Mouse (Mus musculus) T-helper 1 cell (primary cell): ENCODE measurements at regions not wholly inside any gene's neighbourhood (a gene's known extent, or its start where the extent isn't known, plus 50 kb on each side); places are given as distances from the start of the nearest gene placed in this dataset.

Experiments
- in situ Hi-C: fragments of 300-600 bp; cut with MboI, MseI; formaldehyde crosslinking; loops from one replicate; pipeline ENCODE4 v1.15.1; 2025; ENCODE audit warnings: high pct_unique_total_duplicates

- in situ Hi-C loops: loop anchor here (5.0 to 25.0 kb wide), 2 partner anchors 241 to 561 kb away; no protein-coding TSS in a partner anchor
Measured at GRCm38 (mm10) chr3:9948114-9948513, 139.8 kb upstream of the Gm9833 start.

DNA sequence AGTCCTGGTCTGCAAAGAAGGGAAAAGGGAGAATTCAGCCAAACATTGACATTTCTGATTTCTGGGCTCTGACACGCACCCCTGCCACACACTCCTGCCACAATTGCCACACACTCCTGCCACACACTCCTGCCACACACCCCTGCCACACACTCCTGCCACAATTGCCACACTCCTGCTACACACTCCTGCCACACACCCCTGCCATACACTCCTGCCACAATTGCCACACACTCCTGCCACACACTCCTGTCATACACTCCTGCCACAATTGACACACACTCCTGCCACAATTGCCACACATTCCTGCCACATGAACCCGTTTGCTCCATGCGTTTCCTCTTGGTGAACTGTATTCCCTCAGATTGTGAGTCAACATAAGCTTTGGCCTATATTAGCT, 130.0 kb upstream of the Gm9833 start:
- in situ Hi-C loops: no loop called here

DNA sequence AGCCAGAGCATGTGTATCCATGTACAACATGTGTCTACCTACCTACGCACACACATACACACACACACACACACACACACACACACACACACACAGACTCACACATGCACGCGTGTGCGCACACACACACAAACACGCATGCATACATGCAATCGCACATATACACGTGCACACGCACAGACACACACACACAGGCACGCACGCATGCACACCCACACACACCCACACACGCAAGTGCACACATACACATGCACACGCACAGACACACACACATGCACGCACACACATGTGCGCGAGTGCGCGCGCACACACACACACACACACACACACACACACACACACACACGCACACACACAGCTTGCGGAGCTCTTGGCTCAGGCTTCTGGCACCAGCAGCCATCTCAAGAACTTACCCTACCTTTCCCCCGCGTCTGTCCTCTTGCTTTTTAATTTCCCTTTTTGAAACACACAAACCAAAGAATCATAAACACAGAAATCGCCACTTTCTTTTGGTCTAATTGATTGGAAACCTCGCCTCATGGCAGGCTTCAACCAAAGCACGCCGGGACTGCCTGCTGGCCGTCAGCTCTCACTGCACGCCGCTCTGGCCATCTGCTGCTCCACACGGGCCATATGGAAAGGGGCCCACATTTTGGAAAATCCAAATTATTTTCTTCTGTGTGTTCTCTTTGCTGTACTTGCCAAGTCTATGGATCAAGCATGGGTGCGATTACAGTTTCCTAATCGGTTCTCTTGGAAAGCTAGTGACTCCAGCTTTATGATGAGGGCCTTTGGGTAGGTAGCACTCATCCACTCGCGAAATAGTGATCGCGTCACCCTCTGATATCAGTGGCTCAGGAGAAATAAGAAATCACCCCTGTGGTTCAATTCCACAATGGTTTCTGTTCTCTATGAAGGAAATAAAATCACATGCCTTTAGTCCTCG, 127.9 kb upstream of the Gm9833 start:
- in situ Hi-C loops: no loop called here

DNA sequence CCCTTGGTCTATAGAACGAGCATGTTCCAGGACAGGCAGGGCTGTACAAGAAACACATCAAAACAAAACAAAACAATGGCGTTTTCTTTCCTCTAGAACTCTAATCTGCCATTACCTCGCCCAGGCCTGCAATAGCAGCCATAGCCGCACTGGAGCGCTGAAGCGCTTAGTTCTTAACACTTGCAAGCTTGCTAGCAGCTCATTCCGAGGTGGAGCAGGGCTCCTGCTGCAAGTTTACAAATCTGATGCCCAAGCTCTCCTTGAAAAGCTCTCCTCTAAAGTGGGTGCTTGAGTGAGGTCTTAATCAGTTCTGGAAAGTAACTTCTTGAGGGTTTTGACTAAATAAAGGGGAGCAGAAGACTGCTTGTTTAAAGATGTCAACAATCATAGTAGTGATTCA, 127.2 kb upstream of the Gm9833 start:
- in situ Hi-C loops: no loop called here
